Mouse (Mus musculus) MEL (cell line): ENCODE data around the gene Tspan33. TPM values are rescaled to one million over a fixed set of nuclear protein-coding genes. Genes with fewer than 3 reads are reported as not detected.

ENCODE experiments used
- DNase-seq: peaks from one replicate; pipeline ENCODE4 v3.0.0; 2011; ENCODE audit warnings: low read depth, low spot score
- H3K27ac ChIP-seq: 2 replicates; pipeline ENCODE4 v1.5.1; 2012; ENCODE audit warnings: low read depth, mild to moderate bottlenecking, control low read depth, low read length, moderate library complexity; ENCODE audit not compliant: control insufficient read depth
- H3K27me3 ChIP-seq, 2 experiments: fragments of 150-350 bp in 1 of 2; sonication (generic) in 1 of 2; 2 replicates each; pipeline ENCODE4 v1.6.1; 2012; ENCODE audit warnings: low read length in 2 of 2, mild to moderate bottlenecking in 2 of 2, improper control_type of control experiment in 1 of 2, moderate library complexity in 1 of 2; ENCODE audit not compliant: insufficient read depth in 2 of 2, control insufficient read depth in 1 of 2
- H3K36me3 ChIP-seq, 2 experiments: 2 replicates each; pipeline ENCODE4 v1.6.1; 2012 to 2014; ENCODE audit warnings: low read length in 2 of 2, improper control_type of control experiment in 1 of 2, inconsistent platforms in 1 of 2, mild to moderate bottlenecking in 1 of 2; ENCODE audit not compliant: insufficient read depth in 2 of 2, control insufficient read depth in 1 of 2
- H3K4me1 ChIP-seq, 2 experiments: fragments of 150-350 bp in 1 of 2; sonication (generic) in 1 of 2; 2 replicates each; pipeline ENCODE4 v1.6.1; 2012; ENCODE audit warnings: low read length in 2 of 2, improper control_type of control experiment in 1 of 2, mild to moderate bottlenecking in 1 of 2; ENCODE audit not compliant: insufficient read depth in 2 of 2, control insufficient read depth in 1 of 2
- H3K4me3 ChIP-seq, 2 experiments: fragments of 150-350 bp in 1 of 2; sonication (generic) in 1 of 2; 2 replicates each; pipeline ENCODE4 v1.5.1; 2012; ENCODE audit warnings: low read depth in 2 of 2, low read length in 2 of 2, mild to moderate bottlenecking in 2 of 2, moderate library complexity in 2 of 2, control low read depth in 1 of 2, improper control_type of control experiment in 1 of 2; ENCODE audit not compliant: control insufficient read depth in 1 of 2, insufficient read depth in 1 of 2
- H3K79me2 ChIP-seq: 2 replicates; pipeline ENCODE4 v1.6.1; 2012; ENCODE audit warnings: mild to moderate bottlenecking, low read length, moderate library complexity; ENCODE audit not compliant: control insufficient read depth, poor library complexity, insufficient read depth
- H3K9ac ChIP-seq: 2 replicates; pipeline ENCODE4 v1.6.1; 2012; ENCODE audit warnings: low read depth, mild to moderate bottlenecking, control low read depth, low read length, moderate library complexity; ENCODE audit not compliant: control insufficient read depth, poor library complexity, severe bottlenecking
- H3K9me3 ChIP-seq: fragments of 150-350 bp; sonication (generic); replicated peaks from 2 replicates; pipeline ENCODE4 v1.6.1; 2012; ENCODE audit warnings: mild to moderate bottlenecking, low read length, improper control_type of control experiment, moderate library complexity; ENCODE audit not compliant: insufficient read depth
- BHLHE40 ChIP-seq: IDR thresholded peaks from 2 replicates; pipeline ENCODE4 v1.6.1; 2012; ENCODE audit warnings: low read depth, mild to moderate bottlenecking, inconsistent platforms, low read length, improper control_type of control experiment, borderline replicate concordance
- CHD1 ChIP-seq: IDR thresholded peaks from 2 replicates; pipeline ENCODE4 v1.6.1; 2012; ENCODE audit warnings: low read depth, mild to moderate bottlenecking, inconsistent platforms, low read length, improper control_type of control experiment
- CHD2 ChIP-seq: IDR thresholded peaks from 2 replicates; pipeline ENCODE4 v1.6.1; 2011; ENCODE audit warnings: low read length, improper control_type of control experiment
- CTCF ChIP-seq, 3 experiments: IDR thresholded peaks in 2 of 3; conservative IDR thresholded peaks in 1 of 3; 2 replicates each; pipeline ENCODE4 v1.5.1; 2011 to 2012; ENCODE audit warnings: low read length in 3 of 3, low read depth in 2 of 3, mild to moderate bottlenecking in 2 of 3, improper control_type of control experiment in 1 of 3, inconsistent platforms in 1 of 3, mixed read lengths in 1 of 3, moderate library complexity in 1 of 3; ENCODE audit not compliant: control insufficient read depth in 1 of 3, insufficient read depth in 1 of 3, poor library complexity in 1 of 3, severe bottlenecking in 1 of 3
- E2F4 ChIP-seq: IDR thresholded peaks from 2 replicates; pipeline ENCODE4 v1.6.1; 2011; ENCODE audit warnings: low read depth, low read length, improper control_type of control experiment, borderline replicate concordance
- ELF1 ChIP-seq: IDR thresholded peaks from 2 replicates; pipeline ENCODE4 v1.6.1; 2014; ENCODE audit warnings: low read depth, mild to moderate bottlenecking, inconsistent platforms, low read length, improper control_type of control experiment, moderate library complexity
- EP300 ChIP-seq, 2 experiments: IDR thresholded peaks; 2 replicates each; pipeline ENCODE4 v1.6.1; 2011; ENCODE audit warnings: improper control_type of control experiment in 2 of 2, low read length in 2 of 2, low read depth in 1 of 2, mild to moderate bottlenecking in 1 of 2
- ETS1 ChIP-seq: IDR thresholded peaks from 2 replicates; pipeline ENCODE4 v1.6.1; 2012; ENCODE audit warnings: low read depth, mild to moderate bottlenecking, inconsistent platforms, low read length, improper control_type of control experiment, moderate library complexity
- JUND ChIP-seq: IDR thresholded peaks from 2 replicates; pipeline ENCODE4 v1.6.1; 2011; ENCODE audit warnings: low read depth, mild to moderate bottlenecking, improper control_type of control experiment, low read length
- MAFK ChIP-seq: IDR thresholded peaks from 2 replicates; pipeline ENCODE4 v1.6.1; 2011; ENCODE audit warnings: low read depth, mild to moderate bottlenecking, low read length, improper control_type of control experiment, borderline replicate concordance
- MAX ChIP-seq: IDR thresholded peaks from 2 replicates; pipeline ENCODE4 v1.6.1; 2011; ENCODE audit warnings: low read length, improper control_type of control experiment
- MXI1 ChIP-seq: IDR thresholded peaks from 2 replicates; pipeline ENCODE4 v1.6.1; 2011; ENCODE audit warnings: mild to moderate bottlenecking, low read depth, low read length, improper control_type of control experiment
- MYC ChIP-seq: IDR thresholded peaks from 2 replicates; pipeline ENCODE4 v1.6.1; 2011; ENCODE audit warnings: low read depth, mild to moderate bottlenecking, low read length, improper control_type of control experiment, moderate library complexity
- NELFE ChIP-seq: IDR thresholded peaks from 2 replicates; pipeline ENCODE4 v1.6.1; 2011; ENCODE audit warnings: low read depth, low read length, improper control_type of control experiment
- NRF1 ChIP-seq: IDR thresholded peaks from 2 replicates; pipeline ENCODE4 v1.6.1; 2014; ENCODE audit warnings: low read depth, mild to moderate bottlenecking, inconsistent platforms, low read length, improper control_type of control experiment, moderate library complexity; ENCODE audit not compliant: poor library complexity, insufficient read depth, severe bottlenecking
- POLR2AphosphoS5 ChIP-seq: IDR thresholded peaks from 2 replicates; pipeline ENCODE4 v1.6.1; 2012; ENCODE audit warnings: low read depth, borderline replicate concordance, mild to moderate bottlenecking, inconsistent platforms, low read length, moderate library complexity, mixed read lengths
- RCOR1 ChIP-seq: IDR thresholded peaks from 2 replicates; pipeline ENCODE4 v1.6.1; 2012; ENCODE audit warnings: low read depth, mild to moderate bottlenecking, inconsistent platforms, low read length, improper control_type of control experiment
- SMC3 ChIP-seq: IDR thresholded peaks from 2 replicates; pipeline ENCODE4 v1.6.1; 2011; ENCODE audit warnings: low read depth, low read length, improper control_type of control experiment
- TAL1 ChIP-seq: IDR thresholded peaks from 2 replicates; pipeline ENCODE4 v1.6.1; 2012; ENCODE audit warnings: mild to moderate bottlenecking, inconsistent platforms, low read length, moderate library complexity, mixed read lengths
- TCF12 ChIP-seq: IDR thresholded peaks from 2 replicates; pipeline ENCODE4 v1.6.1; 2014; ENCODE audit warnings: low read depth, mild to moderate bottlenecking, inconsistent platforms, low read length, improper control_type of control experiment, moderate library complexity
- UBTF ChIP-seq: IDR thresholded peaks from 2 replicates; pipeline ENCODE4 v1.6.1; 2012; ENCODE audit warnings: low read depth, mild to moderate bottlenecking, inconsistent platforms, low read length, improper control_type of control experiment, moderate library complexity, borderline replicate concordance; ENCODE audit not compliant: insufficient read depth
- ZC3H11A ChIP-seq: IDR thresholded peaks from 2 replicates; pipeline ENCODE4 v1.6.1; 2012; ENCODE audit warnings: low read depth, mild to moderate bottlenecking, inconsistent platforms, low read length, improper control_type of control experiment
- ZNF384 ChIP-seq: IDR thresholded peaks from 2 replicates; pipeline ENCODE4 v1.6.1; 2012; ENCODE audit warnings: low read depth, mild to moderate bottlenecking, inconsistent platforms, low read length, improper control_type of control experiment
- polyA plus RNA-seq, 2 experiments: library from polyadenylated mRNA; stranded (reverse) in 1 of 2; unstranded in 1 of 2; fragments of >175 nt in 1 of 2; fragments of >200 nt in 1 of 2; gene quantifications; 2 replicates each; pipeline versions ENCODE4 v1.2.1 to v1.2.4; 2012; ENCODE audit warnings: low replicate concordance in 2 of 2, low read depth in 1 of 2; ENCODE audit not compliant: insufficient read length in 2 of 2, insufficient read depth in 1 of 2, missing spikeins in 1 of 2
- total RNA-seq: library from RNA; depleted of rRNA; stranded (reverse); fragments of 300-350 nt; gene quantifications from 2 replicates; pipeline ENCODE4 v1.2.3, GENCODE M21; 2012

The Tspan33 gene
- total and polyA plus RNA-seq, 3 experiments, result 41.7 to 64.5 TPM; not detected in 1

DNA sequence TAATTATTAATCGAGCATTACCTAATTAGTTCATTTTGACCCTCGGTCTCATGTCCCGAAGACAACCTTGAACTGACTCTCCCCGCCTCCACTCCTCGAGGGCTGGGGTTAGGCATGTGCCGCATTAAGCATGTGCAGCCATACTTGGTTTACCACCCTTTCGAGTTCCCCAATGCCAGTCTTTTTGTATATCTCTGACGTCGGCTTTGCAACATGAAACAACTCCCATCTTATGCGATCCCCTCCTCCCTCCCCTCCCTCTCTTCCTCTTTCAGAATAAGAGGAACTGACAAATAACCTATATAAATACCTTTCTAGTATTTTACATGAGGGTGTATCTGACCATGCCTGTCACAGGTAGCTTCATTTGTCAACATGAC is 43.9 kb upstream of the Tspan33 start:
- Histone ChIP-seq H3K27me3 (no peaks in the 10 kb centered on the region), H3K79me2 (no peaks in the 10 kb centered on the region), H3K4me3 (peak overlapping the region; percentile 46 to 50)
- no peak for TF ChIP-seq NELFE
- no peak for TF ChIP-seq UBTF
- TF ChIP-seq MXI1, result 0 out of 2 replicates have a peak, but pooled peaks have one; percentile 33
- no peak for TF ChIP-seq NRF1
- TF ChIP-seq MAFK, result no peak
- TF ChIP-seq JUND, result no peak
- peak; percentile 16; the same call in 1 of the 2 replicates for TF ChIP-seq BHLHE40
- 0 out of 2 replicates have a peak, but pooled peaks have one; percentile 4 for TF ChIP-seq ZC3H11A
- TF ChIP-seq SMC3, result 0 out of 2 replicates have a peak, but pooled peaks have one; percentile 25
- no peak for TF ChIP-seq TCF12
- peak; percentile 27; the same call in 1 of the 2 replicates for TF ChIP-seq ELF1
- TF ChIP-seq TAL1, result no peak
- no peak for TF ChIP-seq POLR2AphosphoS5
- TF ChIP-seq ZNF384, result no peak
- no peak for TF ChIP-seq CHD1
- peak; percentile 95 for TF ChIP-seq MAX
- no peak for TF ChIP-seq CTCF (IDR thresholded peaks at IDR 0.05 in 2 of 3, conservative IDR thresholded peaks at IDR 0.05 in 1 of 3; ENCODE audit: control insufficient read depth in 1 of 3, insufficient read depth in 1 of 3, low read depth in 2 of 3, low read length in 3 of 3, poor library complexity in 1 of 3, severe bottlenecking in 1 of 3)
- TF ChIP-seq CHD2, result no peak
- peak; percentile 34 to 64; a peak in 3 of 4 replicates for TF ChIP-seq EP300 (IDR thresholded peaks at IDR 0.05; ENCODE audit: low read depth in 1 of 2, low read length in 2 of 2)
- no peak for TF ChIP-seq RCOR1
- peak; percentile 44 for TF ChIP-seq ETS1
- no peak for TF ChIP-seq E2F4
- TF ChIP-seq MYC, result peak; percentile 80
- TF ChIP-seq, all 39 proteins: peak for 9
- H3K27ac ChIP-seq, result no peak overlapping the region
- peak overlapping the region; percentile 30 for H3K9ac ChIP-seq
- DNase-seq, result peak; percentile 84
- H3K9me3 ChIP-seq, result no peaks in the 10 kb centered on the region
- peaks cover 3 to 9% of the 10 kb centered on the region in 2 experiments; a peak in 3 of 4 replicates for H3K4me1 ChIP-seq
- peaks cover 0 to 3% of the 10 kb centered on the region in 2 experiments; a peak in 1 of 4 replicates for H3K36me3 ChIP-seq
